Mouse (Mus musculus) splenic B cell, adult 2 months (primary cell): Measurements from ENCODE around the gene Med23.
A peak's percentile ranks its signal among the peaks of the same experiment; 100 is the strongest.

Source experiments
- DNase-seq: peaks from one replicate; pipeline ENCODE4 v3.0.0-alpha.2; 2011; ENCODE audit warnings: low read depth, low spot score
- H3K27me3 ChIP-seq: 2 replicates; pipeline ENCODE4 v1.6.1; 2012; ENCODE audit warnings: mild to moderate bottlenecking, low read length, moderate library complexity, mixed read lengths; ENCODE audit not compliant: control insufficient read depth, poor library complexity, insufficient read depth, severe bottlenecking
- H3K36me3 ChIP-seq: 2 replicates; pipeline ENCODE4 v1.6.1; 2012; ENCODE audit warnings: mild to moderate bottlenecking, low read length, moderate library complexity, mixed read lengths; ENCODE audit not compliant: control insufficient read depth, poor library complexity, insufficient read depth, severe bottlenecking

The Med23 gene

GRCm38 (mm10) chr10:24835702-24836342 is 34.0 kb upstream of the Med23 start:
- no peak for DNase-seq
- H3K36me3 ChIP-seq: no peaks in the 10 kb centered on the region
- H3K27me3 ChIP-seq: no peaks in the 10 kb centered on the region

- H3K27me3 ChIP-seq: no peaks in the 10 kb centered on the region
- no peaks in the 10 kb centered on the region for H3K36me3 ChIP-seq
- DNase-seq: no peak
Measured at GRCm38 (mm10) chr10:24836366-24837038, 33.3 kb upstream of the Med23 start.

GRCm38 (mm10) chr10:24840795-24841194 is 29.0 kb upstream of the Med23 start:
- Histone ChIP-seq H3K36me3 (no peaks in the 10 kb centered on the region), H3K27me3 (no peaks in the 10 kb centered on the region)
- no peak for DNase-seq

GRCm38 (mm10) chr10:24841998-24842397 is 27.8 kb upstream of the Med23 start:
- Histone ChIP-seq H3K27me3 (no peaks in the 10 kb centered on the region), H3K36me3 (no peaks in the 10 kb centered on the region)
- DNase-seq: no peak

GRCm38 (mm10) chr10:24842676-24843075 is 27.1 kb upstream of the Med23 start, which contains the start of gene Enpp3:
TSS of gene Enpp3 (minus strand) at chr10:24842823.
- Histone ChIP-seq H3K36me3 (no peaks in the 10 kb centered on the region), H3K27me3 (no peaks in the 10 kb centered on the region)
- no peak for DNase-seq

GRCm38 (mm10) chr10:24863146-24863545 is 6.6 kb upstream of the Med23 start:
- DNase-seq: no peak
- H3K27me3 ChIP-seq: no peaks in the 10 kb centered on the region
- no peaks in the 10 kb centered on the region for H3K36me3 ChIP-seq

- no peaks in the 10 kb centered on the region for H3K27me3 ChIP-seq
- peak; percentile 16 for DNase-seq
- no peaks in the 10 kb centered on the region for H3K36me3 ChIP-seq
Measured at GRCm38 (mm10) chr10:24864434-24864833, 5.4 kb upstream of the Med23 start.

GRCm38 (mm10) chr10:24873624-24874023 is 3.8 kb downstream of the Med23 start:
- Histone ChIP-seq H3K36me3 (peaks cover 16% of the 10 kb centered on the region), H3K27me3 (no peaks in the 10 kb centered on the region)
- DNase-seq: peak; percentile 21

GRCm38 (mm10) chr10:24886008-24886407 is 16.2 kb downstream of the Med23 start:
- H3K36me3 ChIP-seq: peaks cover 13% of the 10 kb centered on the region
- DNase-seq: peak; percentile 35
- H3K27me3 ChIP-seq: no peaks in the 10 kb centered on the region

- Histone ChIP-seq H3K27me3 (no peaks in the 10 kb centered on the region), H3K36me3 (peaks cover 8% of the 10 kb centered on the region)
- no peak for DNase-seq
Measured at GRCm38 (mm10) chr10:24888343-24888742, 18.6 kb downstream of the Med23 start.

- Histone ChIP-seq H3K36me3 (peaks cover 22% of the 10 kb centered on the region; the same call in 1 of the 2 replicates), H3K27me3 (no peaks in the 10 kb centered on the region)
- no peak for DNase-seq
Measured at GRCm38 (mm10) chr10:24895927-24896326, 26.1 kb downstream of the Med23 start.

GRCm38 (mm10) chr10:24905627-24906026 is 35.8 kb downstream of the Med23 start:
- DNase-seq: no peak
- Histone ChIP-seq H3K36me3 (peaks cover 31% of the 10 kb centered on the region), H3K27me3 (no peaks in the 10 kb centered on the region)

GRCm38 (mm10) chr10:24911199-24911598 is 41.4 kb downstream of the Med23 start:
- H3K36me3 ChIP-seq: peaks cover 27% of the 10 kb centered on the region
- no peak for DNase-seq
- no peaks in the 10 kb centered on the region for H3K27me3 ChIP-seq

- no peak for DNase-seq
- peaks cover 26% of the 10 kb centered on the region for H3K36me3 ChIP-seq
- no peaks in the 10 kb centered on the region for H3K27me3 ChIP-seq
Measured at GRCm38 (mm10) chr10:24912576-24912975, 42.8 kb downstream of the Med23 start.

- peaks cover 16% of the 10 kb centered on the region for H3K36me3 ChIP-seq
- H3K27me3 ChIP-seq: no peaks in the 10 kb centered on the region
- no peak for DNase-seq
Measured at GRCm38 (mm10) chr10:24915486-24915885, 45.7 kb downstream of the Med23 start.
